Mouse (Mus musculus) small intestine, adult 2 months (tissue): ENCODE measurements around the gene Fosl1. TPM values are rescaled to one million over a fixed set of nuclear protein-coding genes. Genes with fewer than 3 reads are reported as not detected.

Experiments
- H3K27ac ChIP-seq: fragments of 200-500 bp; 2 replicates; pipeline ENCODE4 v1.5.1; 2012; ENCODE audit warnings: low read depth, low read length, control low read depth, inconsistent platforms; ENCODE audit not compliant: insufficient read depth
- H3K27me3 ChIP-seq: fragments of 200-500 bp; 2 replicates; pipeline ENCODE4 v1.6.1; 2012; ENCODE audit warnings: mild to moderate bottlenecking, moderate library complexity, low read length, inconsistent platforms; ENCODE audit not compliant: control insufficient read depth, insufficient read depth
- H3K36me3 ChIP-seq: fragments of 200-500 bp; 2 replicates; pipeline ENCODE4 v1.6.1; 2012; ENCODE audit warnings: mild to moderate bottlenecking, low read length, control low read depth, inconsistent platforms; ENCODE audit not compliant: control insufficient read depth, insufficient read depth
- H3K4me1 ChIP-seq: fragments of 200-500 bp; 2 replicates; pipeline ENCODE4 v1.6.1; 2012; ENCODE audit warnings: low read length, inconsistent platforms, mixed read lengths; ENCODE audit not compliant: control insufficient read depth, insufficient read depth, insufficient read length
- H3K4me3 ChIP-seq: fragments of 200-500 bp; 2 replicates; pipeline ENCODE4 v1.5.1; 2012; ENCODE audit warnings: low read depth, mild to moderate bottlenecking, control low read depth, inconsistent platforms, low read length, moderate library complexity
- CTCF ChIP-seq: fragments of 200-500 bp; IDR thresholded peaks from 2 replicates; pipeline ENCODE4 v1.5.1; 2012; ENCODE audit warnings: low read depth, mild to moderate bottlenecking, control low read depth, inconsistent platforms, low read length, moderate library complexity, mixed read lengths; ENCODE audit not compliant: insufficient replicate concordance, insufficient read length; ENCODE audit errors: extremely low read depth
- POLR2A ChIP-seq: fragments of 200-500 bp; IDR thresholded peaks from 2 replicates; pipeline ENCODE4 v1.6.1; 2012; ENCODE audit warnings: low read depth, mild to moderate bottlenecking, control low read depth, inconsistent platforms, low read length, moderate library complexity
- WGBS: fragments of 180-500 bp; shearing (Covaris S2); methylation state at CpG from one replicate; pipeline ENCODE4 v1.1.7; 2018; 5-methylcytosine and 5-hydroxymethylcytosine counted together
- polyA plus RNA-seq: library from polyadenylated mRNA; depleted of rRNA; stranded (reverse); fragments of >200 nt; gene quantifications from 2 replicates; pipeline ENCODE4 v1.2.3, GENCODE M21; 2012

Fosl1 gene
- polyA plus RNA-seq, 1 experiment, result 2.6 TPM

DNA sequence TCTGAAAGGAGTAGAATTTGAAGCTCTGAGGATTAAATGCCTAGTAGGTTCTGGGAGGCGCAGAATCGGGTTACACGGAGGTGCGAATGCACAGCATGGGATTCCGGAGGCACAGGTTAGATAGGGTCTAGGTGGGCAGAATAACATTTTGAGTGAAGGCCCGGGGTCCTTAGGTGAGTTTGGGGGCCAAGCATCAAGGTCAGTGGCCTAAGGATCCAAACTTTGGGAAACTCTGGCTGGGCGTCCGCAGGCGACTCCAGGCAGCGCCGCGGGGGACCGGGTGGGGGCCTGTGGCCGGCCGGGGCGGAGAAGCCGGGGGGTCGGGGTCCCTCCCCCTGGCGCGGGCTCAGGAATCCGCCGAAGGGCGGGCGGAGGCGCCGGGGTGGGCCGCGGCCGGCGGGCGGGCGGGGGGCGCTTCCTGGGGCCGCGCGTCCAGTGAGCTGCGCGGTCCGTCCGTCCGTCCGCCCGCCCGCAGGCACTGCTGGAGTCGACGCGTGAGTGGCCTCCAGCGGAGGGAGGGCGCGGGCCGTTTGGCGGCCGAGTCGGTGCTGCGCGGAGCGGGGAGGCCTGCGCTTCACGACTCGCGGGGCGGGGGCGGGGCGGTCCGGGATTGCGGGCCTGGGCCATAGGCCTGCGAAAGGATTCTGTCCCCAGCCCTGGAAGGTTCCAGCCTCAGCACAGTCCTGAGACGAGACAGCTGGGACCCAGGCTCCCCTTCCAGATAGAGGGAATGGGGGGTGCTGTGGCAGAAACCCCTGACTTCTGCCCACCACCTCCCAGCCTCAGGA lies 27.1 kb downstream of the Fosl1 start:
- Histone ChIP-seq H3K27ac (no peak overlapping the region), H3K4me3 (peak overlapping the region; percentile 50), H3K27me3 (no peaks in the 10 kb centered on the region), H3K36me3 (no peaks in the 10 kb centered on the region), H3K4me1 (peaks cover 5% of the 10 kb centered on the region; the same call in 1 of the 2 replicates)
- TF ChIP-seq POLR2A (no peak), CTCF (no peak)
- 3% methylated on average over 67 of the region's 68 CpGs for WGBS

DNA sequence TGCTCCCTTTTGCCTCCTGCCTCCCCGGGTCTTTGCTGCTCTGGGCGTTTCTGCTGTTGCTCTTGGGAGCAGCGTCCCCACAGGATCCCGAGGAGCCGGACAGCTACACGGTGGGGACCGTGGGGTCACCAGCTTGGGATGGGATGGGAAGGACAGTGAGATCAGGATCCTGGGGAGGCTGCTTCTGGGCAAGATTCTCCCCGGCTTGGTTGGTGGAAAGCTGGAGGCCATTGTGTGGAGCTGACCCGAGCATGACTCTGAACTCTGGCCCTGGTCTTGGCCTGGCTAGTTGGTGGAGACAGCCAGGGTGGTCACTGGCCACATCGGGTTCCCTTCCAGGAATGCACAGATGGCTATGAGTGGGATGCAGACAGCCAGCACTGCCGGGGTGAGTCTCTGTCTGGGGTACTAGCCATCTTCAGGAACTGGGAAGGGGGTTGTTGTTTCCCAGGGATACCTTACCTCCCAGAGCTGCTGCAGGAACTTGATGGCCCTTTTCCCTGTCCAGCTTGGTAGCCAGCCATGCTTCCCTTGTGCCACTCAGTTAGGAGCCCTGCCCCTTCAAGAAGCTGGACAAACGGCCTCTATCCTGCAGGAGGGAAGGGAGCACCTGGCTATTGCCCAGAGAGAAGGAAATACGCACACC lies 27.8 kb downstream of the Fosl1 start:
- TF ChIP-seq POLR2A (no peak), CTCF (no peak)
- H3K4me1 ChIP-seq, result peaks cover 5% of the 10 kb centered on the region; the same call in 1 of the 2 replicates
- H3K27me3 ChIP-seq, result no peaks in the 10 kb centered on the region
- H3K27ac ChIP-seq, result no peak overlapping the region
- 57% methylated on average over 13 of the region's 13 CpGs for WGBS
- no peaks in the 10 kb centered on the region for H3K36me3 ChIP-seq
- peak overlapping the region; percentile 50 for H3K4me3 ChIP-seq

DNA sequence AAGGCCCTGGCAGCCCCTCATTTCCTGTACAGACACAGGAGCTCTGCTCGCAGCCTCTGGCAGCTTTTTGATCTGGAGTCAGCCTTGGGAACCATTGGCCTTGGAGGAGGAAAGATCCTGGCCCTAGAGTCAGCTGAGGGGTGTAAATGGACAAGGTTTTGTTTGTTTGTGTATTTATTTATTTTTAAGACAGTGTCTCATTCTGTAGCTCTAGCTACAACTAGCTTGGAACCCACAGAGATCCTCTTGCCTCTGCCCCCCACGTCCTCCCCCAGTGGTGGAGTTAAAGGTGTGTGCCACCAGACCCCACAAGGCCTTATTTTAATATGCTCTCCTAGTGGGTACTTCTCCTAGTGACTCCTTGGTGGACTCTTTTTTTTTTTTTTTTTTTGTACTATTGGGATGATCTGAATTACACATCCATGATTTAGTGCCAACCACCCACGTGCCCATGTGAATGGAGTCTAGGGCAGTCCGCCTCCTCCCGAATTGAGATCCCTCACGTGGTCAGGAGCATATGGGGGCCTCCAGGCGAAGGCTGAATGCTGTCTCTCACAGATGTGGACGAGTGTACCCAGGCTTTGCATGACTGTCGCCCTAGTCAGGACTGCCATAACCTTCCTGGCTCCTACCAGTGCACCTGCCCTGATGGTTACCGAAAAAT lies 29.8 kb downstream of the Fosl1 start:
- peaks cover 5% of the 10 kb centered on the region; the same call in 1 of the 2 replicates for H3K4me1 ChIP-seq
- H3K36me3 ChIP-seq, result no peaks in the 10 kb centered on the region
- 91% methylated on average over 10 of the region's 10 CpGs for WGBS
- no peaks in the 10 kb centered on the region for H3K27me3 ChIP-seq
- H3K27ac ChIP-seq, result no peak overlapping the region
- no peak overlapping the region for H3K4me3 ChIP-seq
- TF ChIP-seq POLR2A (no peak), CTCF (no peak)

DNA sequence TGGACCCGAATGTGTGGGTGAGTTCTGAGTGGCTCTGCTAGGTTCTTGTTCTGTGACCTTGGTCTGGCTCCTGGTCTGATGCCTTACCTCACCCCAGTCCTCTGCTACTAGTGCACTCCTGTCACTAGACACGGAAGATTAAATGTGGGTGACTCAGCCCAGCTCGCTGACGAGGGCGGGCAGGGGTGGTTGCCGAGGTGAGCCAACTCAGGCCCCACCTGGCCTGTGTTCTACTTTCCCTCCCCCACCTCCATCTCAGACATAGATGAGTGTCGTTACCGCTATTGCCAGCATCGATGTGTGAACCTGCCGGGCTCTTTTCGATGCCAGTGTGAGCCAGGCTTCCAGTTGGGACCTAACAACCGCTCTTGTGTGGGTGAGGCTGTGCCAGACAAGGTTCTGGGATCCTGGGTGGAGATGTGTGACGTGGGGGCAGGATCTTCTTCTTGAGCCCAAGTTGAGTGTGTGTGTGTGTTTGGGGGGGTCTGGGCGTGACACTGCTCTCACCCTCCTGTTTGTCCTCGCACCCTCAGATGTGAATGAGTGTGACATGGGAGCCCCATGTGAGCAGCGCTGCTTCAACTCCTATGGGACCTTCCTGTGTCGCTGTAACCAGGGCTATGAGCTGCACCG lies 30.4 kb downstream of the Fosl1 start:
- Histone ChIP-seq H3K36me3 (0 out of 2 replicates have a peak, but pooled peaks cover 3% of the 10 kb centered on the region), H3K27ac (no peak overlapping the region), H3K4me1 (peaks cover 5% of the 10 kb centered on the region; the same call in 1 of the 2 replicates), H3K27me3 (no peaks in the 10 kb centered on the region), H3K4me3 (no peak overlapping the region)
- WGBS, result 86% methylated on average over 18 of the region's 18 CpGs
- TF ChIP-seq CTCF (no peak), POLR2A (no peak)

DNA sequence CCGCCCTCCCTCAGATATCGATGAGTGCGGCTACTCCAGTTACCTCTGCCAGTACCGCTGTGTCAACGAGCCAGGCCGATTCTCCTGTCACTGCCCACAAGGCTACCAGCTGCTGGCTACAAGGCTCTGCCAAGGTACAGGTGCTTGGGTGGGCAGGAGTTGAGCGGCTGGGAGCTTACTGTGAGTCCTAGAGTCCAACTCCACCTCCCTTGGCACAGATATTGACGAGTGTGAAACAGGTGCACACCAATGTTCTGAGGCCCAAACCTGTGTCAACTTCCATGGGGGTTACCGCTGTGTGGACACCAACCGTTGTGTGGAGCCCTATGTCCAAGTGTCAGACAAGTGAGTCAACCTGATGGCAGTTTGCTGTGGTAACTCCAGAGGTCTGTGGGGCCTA lies 32.7 kb downstream of the Fosl1 start:
- Histone ChIP-seq H3K4me3 (no peak overlapping the region), H3K27ac (no peak overlapping the region), H3K27me3 (no peaks in the 10 kb centered on the region), H3K36me3 (peaks cover 7% of the 10 kb centered on the region; the same call in 1 of the 2 replicates), H3K4me1 (no peaks in the 10 kb centered on the region; the same call in 1 of the 2 replicates)
- 36% methylated on average over 10 of the region's 10 CpGs for WGBS
- no peak for TF ChIP-seq CTCF
- no peak for TF ChIP-seq POLR2A

DNA sequence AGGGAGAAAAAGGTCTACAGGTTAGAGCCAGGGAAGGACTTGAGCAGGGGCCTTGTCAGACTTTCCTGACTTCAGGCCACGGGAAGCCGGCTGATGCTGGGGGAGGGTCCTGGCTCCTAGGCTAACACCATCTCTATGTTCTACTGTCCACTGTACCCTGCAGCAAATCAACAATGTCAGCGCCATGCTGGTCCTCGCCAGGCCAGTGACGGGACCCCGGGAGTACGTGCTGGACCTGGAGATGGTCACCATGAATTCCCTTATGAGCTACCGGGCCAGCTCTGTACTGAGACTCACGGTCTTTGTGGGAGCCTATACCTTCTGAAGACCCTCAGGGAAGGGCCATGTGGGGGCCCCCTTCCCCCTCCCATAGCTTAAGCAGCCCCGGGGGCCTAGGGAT lies 34.1 kb downstream of the Fosl1 start:
- Histone ChIP-seq H3K4me3 (no peak overlapping the region), H3K4me1 (peaks cover 4% of the 10 kb centered on the region; the same call in 1 of the 2 replicates), H3K27me3 (no peaks in the 10 kb centered on the region), H3K27ac (no peak overlapping the region), H3K36me3 (peaks cover 7% of the 10 kb centered on the region; the same call in 1 of the 2 replicates)
- 92% methylated on average over 10 of the region's 10 CpGs for WGBS
- TF ChIP-seq POLR2A, result no peak
- no peak for TF ChIP-seq CTCF
